Mouse (Mus musculus) liver, adult 2 months (tissue): ENCODE results near the gene Rpl9-ps1.

Source experiments
- CTCF ChIP-seq: fragments of 200-500 bp; IDR thresholded peaks from 2 replicates; pipeline ENCODE4 v1.5.1; 2011; ENCODE audit warnings: low read depth, low read length, control low read depth
- POLR2A ChIP-seq: fragments of 200-500 bp; IDR thresholded peaks from 2 replicates; pipeline ENCODE4 v1.6.1; 2011; ENCODE audit warnings: low read length, control low read depth; ENCODE audit not compliant: insufficient read depth; ENCODE audit errors: extremely low read depth

- TF ChIP-seq CTCF, result no peak
- no peak for TF ChIP-seq POLR2A
Observed at GRCm38 (mm10) chr11:83606396-83606795, 39.0 kb downstream of the Rpl9-ps1 start.
